Mouse (Mus musculus) megakaryocyte, embryonic 14.5 days (primary cell): ENCODE results near the gene Wdr3.

ENCODE experiments used
- FLI1 ChIP-seq: IDR thresholded peaks from 2 replicates; pipeline ENCODE4 v1.6.1; 2012; ENCODE audit warnings: low read length, inconsistent platforms, mixed read lengths
- GATA1 ChIP-seq: IDR thresholded peaks from 3 replicates; pipeline ENCODE4 v1.6.1; 2012; ENCODE audit warnings: mixed read lengths, low read length, inconsistent platforms, borderline replicate concordance

- TF ChIP-seq GATA1 (no peak), FLI1 (no peak)
Measured at GRCm38 (mm10) chr3:100161665-100162314, 417 bp downstream of the Wdr3 start.
